Mouse (Mus musculus) B cell, adult 2 months (primary cell): ENCODE measurements at regions not wholly inside any gene's neighbourhood (a gene's known extent, or its start where the extent isn't known, plus 50 kb on each side); places are given as distances from the start of the nearest gene placed in this dataset.

Experiments
- DNase-seq, 2 experiments: peaks; one replicate each; pipeline ENCODE4 v3.0.0; 2022

GRCm38 (mm10) chr1:76392536-76392935 is 846.5 kb downstream of the Slc4a3 start:
- no peak for DNase-seq

GRCm38 (mm10) chr1:76394038-76394437 is 848.0 kb downstream of the Slc4a3 start:
- no peak for DNase-seq

- DNase-seq: no peak
Measured at GRCm38 (mm10) chr1:76402854-76403253, 856.8 kb downstream of the Slc4a3 start.

- DNase-seq: no peak
Measured at GRCm38 (mm10) chr1:76404003-76404402, 857.9 kb downstream of the Slc4a3 start.

- no peak for DNase-seq
Measured at GRCm38 (mm10) chr1:76410813-76411212, 864.7 kb downstream of the Slc4a3 start.

- DNase-seq: no peak
Measured at GRCm38 (mm10) chr1:76420525-76420924, 874.5 kb downstream of the Slc4a3 start.

- DNase-seq: no peak
Measured at GRCm38 (mm10) chr1:76427439-76427838, 881.4 kb downstream of the Slc4a3 start.

GRCm38 (mm10) chr1:76430041-76430610 is 884.1 kb downstream of the Slc4a3 start:
- DNase-seq: no peak

- no peak for DNase-seq
Measured at GRCm38 (mm10) chr1:76433481-76433941, 887.4 kb downstream of the Slc4a3 start.

GRCm38 (mm10) chr1:76450539-76451214 is 904.6 kb downstream of the Slc4a3 start:
- no peak for DNase-seq

- no peak for DNase-seq
Measured at GRCm38 (mm10) chr1:76453160-76453710, 907.2 kb downstream of the Slc4a3 start.

- DNase-seq: no peak
Measured at GRCm38 (mm10) chr1:76466562-76466961, 920.5 kb downstream of the Slc4a3 start.

GRCm38 (mm10) chr1:76484193-76484592 is 938.1 kb downstream of the Slc4a3 start:
- DNase-seq: no peak

GRCm38 (mm10) chr1:76487481-76487880 is 941.4 kb downstream of the Slc4a3 start:
- no peak for DNase-seq

GRCm38 (mm10) chr1:76489681-76490492 is 943.8 kb downstream of the Slc4a3 start:
- DNase-seq: no peak

GRCm38 (mm10) chr1:76490719-76491118 is 944.7 kb downstream of the Slc4a3 start:
- no peak for DNase-seq

- DNase-seq: no peak
Measured at GRCm38 (mm10) chr1:76491187-76491586, 945.1 kb downstream of the Slc4a3 start.

GRCm38 (mm10) chr1:76505150-76505549 is 959.1 kb downstream of the Slc4a3 start:
- no peak for DNase-seq

GRCm38 (mm10) chr1:76508821-76509220 is 962.8 kb downstream of the Slc4a3 start:
- DNase-seq: no peak

- DNase-seq: no peak
Measured at GRCm38 (mm10) chr1:76509486-76509885, 963.4 kb downstream of the Slc4a3 start.

GRCm38 (mm10) chr1:76512156-76512555 is 966.1 kb downstream of the Slc4a3 start:
- no peak for DNase-seq

- DNase-seq: no peak
Measured at GRCm38 (mm10) chr1:76513490-76513889, 967.4 kb downstream of the Slc4a3 start.

- DNase-seq: no peak
Measured at GRCm38 (mm10) chr1:76529531-76529930, 983.5 kb downstream of the Slc4a3 start.

GRCm38 (mm10) chr1:76530342-76530741 is 984.3 kb downstream of the Slc4a3 start:
- DNase-seq: no peak
